Mouse (Mus musculus): ENCODE measurements around the gene Cacna1e. TPM values are rescaled to one million over a fixed set of nuclear protein-coding genes. Genes with fewer than 3 reads are reported as not detected.

The Cacna1e gene
- polyA plus RNA-seq, 1 experiment from 2014 or later = 0.49 TPM

DNA sequence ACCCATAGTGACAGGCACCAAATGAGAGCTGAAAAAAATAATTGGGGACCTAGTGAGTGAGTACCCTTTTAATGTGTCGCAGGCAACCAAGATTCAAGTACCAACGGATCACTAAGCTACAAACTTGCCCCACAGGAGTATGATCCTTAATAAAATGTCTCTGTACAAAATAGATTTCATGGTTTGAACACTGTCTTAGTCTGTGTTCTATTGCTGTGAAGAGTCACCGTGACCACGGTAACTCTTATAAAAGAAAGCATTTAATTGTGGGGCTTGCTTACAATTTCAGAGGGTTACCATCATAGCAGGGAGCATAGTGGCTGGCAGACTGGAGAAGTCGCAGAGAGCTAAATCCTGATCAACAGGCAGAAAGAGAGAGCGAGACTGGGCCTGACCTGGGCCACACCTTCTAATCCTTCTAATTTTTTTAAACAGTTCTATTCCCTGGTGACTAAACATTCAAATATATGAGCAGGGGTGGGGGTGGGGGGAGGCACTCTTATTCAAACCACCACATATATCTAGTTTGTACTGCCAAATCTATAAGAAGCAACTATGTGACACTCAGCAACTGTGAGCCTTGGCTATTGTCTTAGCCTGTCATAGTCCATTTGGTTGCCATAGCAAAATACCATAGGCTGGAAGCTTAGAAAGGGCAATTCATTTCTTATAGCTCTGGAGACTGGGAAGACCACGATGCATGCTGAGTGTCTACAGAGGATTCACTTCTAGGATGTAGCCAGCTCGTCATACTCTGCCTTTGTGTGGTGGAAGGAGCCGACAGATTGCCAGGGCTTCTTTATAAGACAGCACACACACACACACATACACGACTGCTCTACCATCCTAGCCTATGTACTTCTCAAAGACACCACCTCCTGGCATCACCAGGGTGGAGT lies 52.8 kb downstream of the Cacna1e start:
- no peak overlapping the region for H3K4me2 ChIP-seq (ENCODE audit: low read depth, severe bottlenecking)
- no peak overlapping the region for H3K9ac ChIP-seq (ENCODE audit: low read length)
- H3K27ac ChIP-seq (replicated peaks; ENCODE audit: low read depth, low read length) = no peak overlapping the region
- no peaks in the 10 kb centered on the region for H3K9me3 ChIP-seq (ENCODE audit: control insufficient read depth, low read length)
- H3K36me3 ChIP-seq (ENCODE audit: control insufficient read depth, insufficient read depth, low read length) = no peaks in the 10 kb centered on the region
- no peaks in the 10 kb centered on the region for H3K27me3 ChIP-seq (ENCODE audit: control insufficient read depth, insufficient read depth, low read length)
- ATAC-seq (ENCODE audit: insufficient number of reproducible peaks, low FRiP score, low TSS enrichment, low read depth) (no peak), DNase-seq (ENCODE audit: low spot score) (no peak)
- H3K4me1 ChIP-seq (ENCODE audit: control insufficient read depth, insufficient read depth, low read length) = peaks cover 3% of the 10 kb centered on the region; the same call in 1 of the 2 replicates
- WGBS = 87% methylated on average over 10 of the region's 10 CpGs
- no peak overlapping the region for H3K4me3 ChIP-seq (ENCODE audit: low read depth, low read length)

DNA sequence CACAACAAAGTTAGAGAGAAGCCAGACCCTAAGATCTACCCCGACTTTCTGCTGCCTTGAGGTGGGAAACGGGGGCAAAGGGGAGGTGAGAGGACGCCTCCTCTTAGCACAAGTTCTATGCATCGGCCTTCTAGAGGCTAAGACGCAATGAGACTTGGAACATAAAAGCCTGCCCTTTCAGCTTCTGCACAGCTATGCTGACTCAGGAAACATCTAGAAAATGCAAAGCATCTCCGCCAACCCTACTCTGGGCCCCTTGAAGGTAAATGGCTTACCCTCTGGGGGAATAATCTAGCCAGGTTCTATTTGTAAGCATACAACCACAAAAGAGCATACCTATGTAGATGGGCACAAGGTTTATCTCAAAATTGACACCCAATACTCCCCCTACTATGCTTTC lies 54.2 kb downstream of the Cacna1e start:
- no peak overlapping the region for H3K4me3 ChIP-seq (ENCODE audit: low read depth, low read length)
- H3K4me2 ChIP-seq (ENCODE audit: low read depth, severe bottlenecking) = no peak overlapping the region
- no peak for DNase-seq (ENCODE audit: low spot score)
- 88% methylated on average over 6 of the region's 6 CpGs for WGBS
- no peak overlapping the region for H3K27ac ChIP-seq (replicated peaks; ENCODE audit: low read depth, low read length)
- H3K36me3 ChIP-seq (ENCODE audit: control insufficient read depth, insufficient read depth, low read length) = no peaks in the 10 kb centered on the region
- ATAC-seq (ENCODE audit: insufficient number of reproducible peaks, low FRiP score, low TSS enrichment, low read depth) = no peak
- H3K27me3 ChIP-seq (ENCODE audit: control insufficient read depth, insufficient read depth, low read length) = no peaks in the 10 kb centered on the region
- H3K9ac ChIP-seq (ENCODE audit: low read length) = no peak overlapping the region
- peaks cover 3% of the 10 kb centered on the region; the same call in 1 of the 2 replicates for H3K4me1 ChIP-seq (ENCODE audit: control insufficient read depth, insufficient read depth, low read length)
- no peaks in the 10 kb centered on the region for H3K9me3 ChIP-seq (ENCODE audit: control insufficient read depth, low read length)

- Histone ChIP-seq H3K4me1 (ENCODE audit: control insufficient read depth, insufficient read depth, low read length) (no peaks in the 10 kb centered on the region), H3K27me3 (ENCODE audit: control insufficient read depth, insufficient read depth, low read length) (no peaks in the 10 kb centered on the region), H3K27ac (replicated peaks; ENCODE audit: low read depth, low read length) (no peak overlapping the region), H3K9me3 (ENCODE audit: control insufficient read depth, low read length) (no peaks in the 10 kb centered on the region), H3K4me3 (ENCODE audit: low read depth, low read length) (no peak overlapping the region), H3K9ac (ENCODE audit: low read length) (no peak overlapping the region), H3K4me2 (ENCODE audit: low read depth, severe bottlenecking) (no peak overlapping the region), H3K36me3 (ENCODE audit: control insufficient read depth, insufficient read depth, low read length) (no peaks in the 10 kb centered on the region)
- DNase-seq (ENCODE audit: low spot score) (no peak), ATAC-seq (ENCODE audit: insufficient number of reproducible peaks, low FRiP score, low TSS enrichment, low read depth) (no peak)
- WGBS = 63% methylated on average over 3 of the region's 3 CpGs
Measured at GRCm38 (mm10) chr1:154823098-154823497, 61.2 kb downstream of the Cacna1e start.

- H3K36me3 ChIP-seq (ENCODE audit: control insufficient read depth, insufficient read depth, low read length) = no peaks in the 10 kb centered on the region
- ATAC-seq (ENCODE audit: insufficient number of reproducible peaks, low FRiP score, low TSS enrichment, low read depth) (no peak), DNase-seq (ENCODE audit: low spot score) (no peak)
- no peaks in the 10 kb centered on the region for H3K27me3 ChIP-seq (ENCODE audit: control insufficient read depth, insufficient read depth, low read length)
- H3K9me3 ChIP-seq (ENCODE audit: control insufficient read depth, low read length) = no peaks in the 10 kb centered on the region
- no peaks in the 10 kb centered on the region for H3K4me1 ChIP-seq (ENCODE audit: control insufficient read depth, insufficient read depth, low read length)
- no peak overlapping the region for H3K4me2 ChIP-seq (ENCODE audit: low read depth, severe bottlenecking)
- no peak overlapping the region for H3K9ac ChIP-seq (ENCODE audit: low read length)
- H3K4me3 ChIP-seq (ENCODE audit: low read depth, low read length) = no peak overlapping the region
- H3K27ac ChIP-seq (replicated peaks; ENCODE audit: low read depth, low read length) = no peak overlapping the region
- WGBS = 89% methylated on average over 7 of the region's 7 CpGs
Measured at GRCm38 (mm10) chr1:154820422-154820821, 63.9 kb downstream of the Cacna1e start.

DNA sequence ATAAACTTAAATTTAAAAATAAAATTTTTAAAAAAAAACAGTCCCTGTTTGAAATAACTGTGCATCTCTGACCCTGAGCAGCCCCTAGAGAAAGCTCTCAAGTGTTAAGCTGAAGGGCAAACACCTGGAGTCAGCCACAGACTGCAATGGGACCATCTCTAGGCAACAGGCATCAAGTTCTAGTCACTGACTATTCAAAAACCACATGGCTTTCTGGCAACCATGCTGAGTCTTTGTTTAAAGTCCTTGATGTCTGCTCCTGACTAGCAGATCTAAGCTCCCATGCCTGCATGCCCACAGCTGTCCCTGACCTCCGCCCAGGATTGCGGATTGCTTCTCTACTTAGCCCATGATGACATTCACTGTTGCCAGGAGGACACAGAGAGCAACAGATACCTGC lies 64.3 kb downstream of the Cacna1e start:
- 86% methylated on average over 2 of the region's 2 CpGs for WGBS

GRCm38 (mm10) chr1:154818742-154819141 lies 65.6 kb downstream of the Cacna1e start:
- 41% methylated on average over 1 of the region's 1 CpGs for whole genome bisulfite sequencing
- Histone ChIP-seq H3K4me3 (ENCODE audit: low read depth, low read length) (no peak overlapping the region), H3K9ac (ENCODE audit: low read length) (no peak overlapping the region), H3K36me3 (ENCODE audit: control insufficient read depth, insufficient read depth, low read length) (no peaks in the 10 kb centered on the region), H3K4me1 (ENCODE audit: control insufficient read depth, insufficient read depth, low read length) (no peaks in the 10 kb centered on the region), H3K9me3 (ENCODE audit: control insufficient read depth, low read length) (no peaks in the 10 kb centered on the region), H3K27ac (replicated peaks; ENCODE audit: low read depth, low read length) (no peak overlapping the region), H3K4me2 (ENCODE audit: low read depth, severe bottlenecking) (no peak overlapping the region), H3K27me3 (ENCODE audit: control insufficient read depth, insufficient read depth, low read length) (no peaks in the 10 kb centered on the region)
- DNase-seq (ENCODE audit: low spot score) (no peak), ATAC-seq (ENCODE audit: insufficient number of reproducible peaks, low FRiP score, low TSS enrichment, low read depth) (no peak)

More for the DNA sequence above, 64.3 kb downstream of the Cacna1e start:
- no peak overlapping the region for H3K4me3 ChIP-seq (ENCODE audit: low read depth, low read length)
- no peak for ATAC-seq (ENCODE audit: insufficient number of reproducible peaks, low FRiP score, low TSS enrichment, low read depth)
- no peaks in the 10 kb centered on the region for H3K9me3 ChIP-seq (ENCODE audit: control insufficient read depth, low read length)
- H3K9ac ChIP-seq (ENCODE audit: low read length) = no peak overlapping the region
- H3K4me2 ChIP-seq (ENCODE audit: low read depth, severe bottlenecking) = no peak overlapping the region
- H3K4me1 ChIP-seq (ENCODE audit: control insufficient read depth, insufficient read depth, low read length) = no peaks in the 10 kb centered on the region
- no peaks in the 10 kb centered on the region for H3K27me3 ChIP-seq (ENCODE audit: control insufficient read depth, insufficient read depth, low read length)
- H3K27ac ChIP-seq (replicated peaks; ENCODE audit: low read depth, low read length) = no peak overlapping the region
- DNase-seq (ENCODE audit: low spot score) = no peak
- no peaks in the 10 kb centered on the region for H3K36me3 ChIP-seq (ENCODE audit: control insufficient read depth, insufficient read depth, low read length)

- ATAC-seq (ENCODE audit: insufficient number of reproducible peaks, low FRiP score, low TSS enrichment, low read depth) = no peak
- H3K9me3 ChIP-seq (ENCODE audit: control insufficient read depth, low read length) = no peaks in the 10 kb centered on the region
- H3K27ac ChIP-seq (replicated peaks; ENCODE audit: low read depth, low read length) = no peak overlapping the region
- no peak for DNase-seq (ENCODE audit: low spot score)
- H3K4me2 ChIP-seq (ENCODE audit: low read depth, severe bottlenecking) = no peak overlapping the region
- no peaks in the 10 kb centered on the region for H3K36me3 ChIP-seq (ENCODE audit: control insufficient read depth, insufficient read depth, low read length)
- H3K4me1 ChIP-seq (ENCODE audit: control insufficient read depth, insufficient read depth, low read length) = no peaks in the 10 kb centered on the region
- H3K9ac ChIP-seq (ENCODE audit: low read length) = no peak overlapping the region
- H3K4me3 ChIP-seq (ENCODE audit: low read depth, low read length) = no peak overlapping the region
- WGBS = 81% methylated on average over 6 of the region's 6 CpGs
- no peaks in the 10 kb centered on the region for H3K27me3 ChIP-seq (ENCODE audit: control insufficient read depth, insufficient read depth, low read length)
Measured at GRCm38 (mm10) chr1:154816836-154817235, 67.5 kb downstream of the Cacna1e start.

DNA sequence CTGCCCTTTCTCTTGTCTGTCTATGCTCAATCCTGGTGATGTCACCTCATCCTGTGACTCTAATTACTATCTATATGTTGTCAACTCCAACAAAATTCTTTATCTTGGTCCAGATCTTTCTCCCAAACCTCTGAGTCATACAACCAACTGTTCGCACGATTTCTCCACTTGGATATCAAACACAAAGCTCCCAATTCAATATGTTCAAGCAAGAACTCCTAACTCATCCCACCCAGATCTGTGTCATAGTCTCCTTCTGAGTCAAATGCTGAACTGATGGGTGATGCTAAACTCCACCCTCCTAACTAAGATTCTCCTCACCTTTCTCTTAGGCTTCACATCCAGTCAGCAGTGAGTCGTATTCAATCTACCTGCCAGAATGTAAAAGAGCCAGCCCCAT lies 68.0 kb downstream of the Cacna1e start:
- Histone ChIP-seq H3K27me3 (ENCODE audit: control insufficient read depth, insufficient read depth, low read length) (no peaks in the 10 kb centered on the region), H3K4me3 (ENCODE audit: low read depth, low read length) (no peak overlapping the region), H3K4me1 (ENCODE audit: control insufficient read depth, insufficient read depth, low read length) (no peaks in the 10 kb centered on the region), H3K4me2 (ENCODE audit: low read depth, severe bottlenecking) (no peak overlapping the region), H3K9ac (ENCODE audit: low read length) (no peak overlapping the region), H3K9me3 (ENCODE audit: control insufficient read depth, low read length) (no peaks in the 10 kb centered on the region), H3K36me3 (ENCODE audit: control insufficient read depth, insufficient read depth, low read length) (no peaks in the 10 kb centered on the region), H3K27ac (replicated peaks; ENCODE audit: low read depth, low read length) (no peak overlapping the region)
- ATAC-seq (ENCODE audit: insufficient number of reproducible peaks, low FRiP score, low TSS enrichment, low read depth) (no peak), DNase-seq (ENCODE audit: low spot score) (no peak)
- WGBS = over 99% methylated on average over 3 of the region's 3 CpGs
